Mouse (Mus musculus): Measurements from ENCODE around the gene Asna1.
A peak's percentile ranks its signal among the peaks of the same experiment; 100 is the strongest.

Asna1 gene

GRCm38 (mm10) chr8:84976031-84976762 is 48.9 kb downstream of the Asna1 start:
- peak; percentile 88 for DNase-seq (ENCODE audit: extremely low spot score, low read depth, low spot score)

GRCm38 (mm10) chr8:84975434-84975833 is 49.6 kb downstream of the Asna1 start:
- no peak for DNase-seq (ENCODE audit: extremely low spot score, low read depth, low spot score)

GRCm38 (mm10) chr8:84974543-84975142 is 50.4 kb downstream of the Asna1 start:
- DNase-seq (ENCODE audit: extremely low spot score, low read depth, low spot score): no peak

GRCm38 (mm10) chr8:84973803-84974542 is 51.1 kb downstream of the Asna1 start:
- no peak for DNase-seq (ENCODE audit: extremely low spot score, low read depth, low spot score)

- DNase-seq (ENCODE audit: extremely low spot score, low read depth, low spot score): no peak
Measured at GRCm38 (mm10) chr8:84973079-84973478, 52.0 kb downstream of the Asna1 start.

GRCm38 (mm10) chr8:84970913-84971312 is 54.2 kb downstream of the Asna1 start:
- no peak for DNase-seq (ENCODE audit: extremely low spot score, low read depth, low spot score)

- DNase-seq (ENCODE audit: extremely low spot score, low read depth, low spot score): no peak
Measured at GRCm38 (mm10) chr8:84970135-84970790, 54.8 kb downstream of the Asna1 start.

GRCm38 (mm10) chr8:84969241-84970134 is 55.6 kb downstream of the Asna1 start, which contains the start of the genes Gm49661, Prdx2 and Rnaseh2a:
Gene Gm49661, minus strand, starts transcription at chr8:84969433.
Gene Prdx2, plus strand, starts transcription at chr8:84969587.
Gene Rnaseh2a, minus strand, starts transcription at chr8:84969767.
- DNase-seq (ENCODE audit: extremely low spot score, low read depth, low spot score): no peak

GRCm38 (mm10) chr8:84968650-84969049 is 56.4 kb downstream of the Asna1 start:
- DNase-seq (ENCODE audit: extremely low spot score, low read depth, low spot score): no peak
